Mouse (Mus musculus) kidney, postnatal 10 days (tissue): ENCODE measurements around the gene Rapgef1.
A peak's percentile ranks its signal among the peaks of the same experiment; 100 is the strongest.

ENCODE experiments used
- DNase-seq: peaks from one replicate; pipeline ENCODE4 v3.0.0; 2021; ENCODE audit warnings: mixed read lengths

Rapgef1 gene

DNA sequence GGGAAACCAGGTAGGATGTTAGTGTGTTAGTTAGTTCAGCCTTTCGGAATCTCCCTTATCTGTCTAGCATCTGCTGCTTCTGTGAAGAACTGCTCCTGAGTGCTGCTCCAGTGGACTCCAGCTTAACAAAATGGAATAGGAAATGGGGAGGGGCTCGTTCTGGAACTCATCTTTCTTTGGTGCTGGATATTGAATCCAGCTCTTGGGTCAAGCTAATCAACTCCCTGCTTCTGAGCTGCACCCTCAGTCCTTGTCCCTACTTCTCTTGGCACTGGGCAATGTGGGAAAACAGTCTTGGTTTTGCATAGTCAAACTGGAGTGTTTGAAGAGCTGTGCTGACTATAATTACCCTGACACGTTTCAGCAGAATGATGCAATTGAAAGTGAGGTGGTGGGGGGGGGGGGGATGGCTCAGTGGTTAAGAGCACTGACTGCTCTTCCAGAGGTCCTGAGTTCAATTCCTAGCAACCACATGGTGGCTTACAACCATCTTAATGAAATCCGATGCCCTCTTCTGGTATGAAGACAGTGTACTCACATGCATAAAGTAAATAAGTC, 25.6 kb downstream of the Rapgef1 start:
- no peak for DNase-seq

DNA sequence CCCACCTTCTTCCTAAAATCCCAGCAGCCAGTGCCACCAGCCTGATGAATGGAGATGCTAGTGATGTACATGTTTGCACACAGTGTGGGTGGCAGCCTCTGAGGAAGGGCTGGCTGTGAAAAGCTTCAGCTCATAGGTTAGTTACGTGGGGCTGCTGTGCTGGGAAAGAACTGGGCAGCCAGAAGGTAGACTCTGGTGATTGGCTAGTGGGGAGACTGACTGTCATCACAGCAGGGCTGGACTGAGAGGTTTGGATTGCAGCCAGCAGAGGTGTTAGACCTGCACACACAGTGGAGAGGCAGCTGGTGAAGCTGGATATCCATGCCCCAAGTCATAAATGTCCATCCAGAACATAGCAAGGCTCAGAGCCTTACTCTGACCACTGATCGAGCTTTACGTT, 27.1 kb downstream of the Rapgef1 start:
- DNase-seq: peak; percentile 44

DNA sequence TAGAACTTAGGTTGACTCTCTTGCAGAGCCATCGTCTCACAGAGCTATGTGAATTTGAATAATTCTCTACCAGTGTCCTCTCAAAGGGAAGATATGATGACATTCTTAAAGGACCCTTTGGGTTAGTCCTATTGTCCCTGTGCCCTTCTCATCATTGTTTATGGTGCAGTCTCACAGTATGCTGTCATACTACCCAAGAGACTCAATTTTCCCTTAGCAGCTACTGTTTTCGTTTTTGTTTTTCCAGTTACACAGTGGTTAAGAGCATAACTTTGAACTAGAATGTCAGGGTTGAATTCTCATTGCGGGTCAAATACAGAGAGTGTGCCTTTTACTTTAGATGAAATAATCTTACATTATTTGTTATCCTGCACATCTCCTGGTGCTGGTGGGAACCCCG, 27.6 kb downstream of the Rapgef1 start:
- no peak for DNase-seq

DNA sequence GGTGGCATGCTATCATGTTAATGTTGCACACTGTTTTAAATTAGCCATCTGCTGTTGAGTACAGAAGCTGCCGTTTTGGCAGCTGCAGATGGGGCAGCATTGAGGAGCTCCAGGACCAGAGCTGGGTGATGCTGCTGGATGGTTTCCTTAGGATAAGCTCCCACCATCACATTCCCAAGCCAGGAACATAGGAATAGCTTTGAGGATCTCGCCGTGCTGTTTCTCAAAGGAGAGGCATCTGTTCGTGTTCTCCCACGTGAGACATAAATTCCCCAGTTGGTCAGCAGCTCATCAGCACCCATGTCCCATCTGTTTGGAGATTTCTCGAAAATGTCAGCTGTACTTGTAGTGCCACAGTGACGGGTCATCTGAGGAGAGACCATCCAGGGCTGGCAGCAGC, 28.3 kb downstream of the Rapgef1 start:
- no peak for DNase-seq

DNA sequence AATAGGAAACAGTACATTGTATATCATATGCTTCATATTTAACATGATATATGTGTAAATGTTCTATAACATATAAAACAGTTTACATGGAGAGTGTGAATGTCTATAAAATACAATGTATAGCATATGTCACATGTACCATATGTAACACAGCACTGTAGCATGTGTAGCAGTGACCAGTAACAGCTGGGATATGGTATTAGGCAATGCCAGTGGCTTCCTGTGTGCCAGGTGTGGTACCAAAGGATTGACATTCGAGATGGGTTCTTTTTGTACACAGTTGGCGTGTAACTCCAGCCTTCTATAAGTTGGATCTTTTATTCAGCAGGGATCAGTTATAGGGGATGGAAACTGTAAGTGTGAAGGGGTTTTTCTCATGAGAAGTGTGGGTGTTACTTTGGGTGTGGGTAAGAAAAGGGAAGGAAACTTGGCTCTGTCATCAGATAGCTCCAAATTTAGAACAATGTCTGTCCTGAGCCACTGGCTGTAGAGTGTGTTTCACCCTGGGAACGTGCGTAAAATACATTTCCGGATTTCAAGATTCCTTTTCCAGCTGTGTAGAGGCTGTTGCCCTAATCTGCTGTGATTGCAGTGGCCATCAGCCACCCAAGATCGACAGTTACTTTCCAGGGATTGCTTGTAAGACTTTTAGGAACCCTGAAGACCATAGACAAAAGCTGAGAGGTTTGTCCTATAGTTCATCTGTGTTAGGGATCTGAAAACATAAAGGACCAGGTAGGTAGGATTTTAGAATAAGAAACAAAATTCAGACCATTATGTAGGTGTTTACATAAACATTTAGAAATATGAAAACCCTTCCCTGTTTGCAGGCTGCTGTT, 29.7 kb downstream of the Rapgef1 start:
- DNase-seq: no peak

DNA sequence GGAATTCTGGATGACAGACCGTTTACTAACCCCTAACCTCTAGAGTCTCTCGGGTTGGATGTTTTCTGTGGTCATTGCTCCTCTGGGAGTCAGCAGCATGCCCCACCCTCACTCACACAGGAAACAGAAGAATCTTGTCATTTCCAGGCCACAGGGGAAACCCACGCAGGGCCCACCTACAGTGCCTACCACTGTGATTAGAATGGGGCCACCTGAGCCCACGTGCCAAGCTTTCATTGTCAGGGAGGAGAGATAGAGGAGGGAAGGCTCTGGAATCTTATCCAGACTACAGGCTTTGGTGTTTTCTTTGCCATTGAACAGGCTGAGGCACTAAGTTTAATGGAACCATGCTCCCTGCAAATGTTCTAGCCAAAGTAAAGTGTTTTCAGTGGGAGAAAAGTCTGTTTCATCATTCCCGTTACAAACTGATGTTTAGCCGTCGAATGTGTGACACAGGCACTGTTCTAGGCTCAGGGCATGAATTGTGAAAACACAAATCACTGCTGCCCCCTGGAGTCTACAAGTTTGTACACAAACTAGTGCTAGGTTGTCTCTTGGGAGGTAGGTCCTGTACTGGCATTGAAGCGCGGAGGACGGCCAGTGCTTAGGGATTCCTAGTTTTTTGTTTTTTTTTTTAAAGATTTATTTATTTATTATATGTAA, 30.4 kb downstream of the Rapgef1 start:
- DNase-seq: peak; percentile 73

DNA sequence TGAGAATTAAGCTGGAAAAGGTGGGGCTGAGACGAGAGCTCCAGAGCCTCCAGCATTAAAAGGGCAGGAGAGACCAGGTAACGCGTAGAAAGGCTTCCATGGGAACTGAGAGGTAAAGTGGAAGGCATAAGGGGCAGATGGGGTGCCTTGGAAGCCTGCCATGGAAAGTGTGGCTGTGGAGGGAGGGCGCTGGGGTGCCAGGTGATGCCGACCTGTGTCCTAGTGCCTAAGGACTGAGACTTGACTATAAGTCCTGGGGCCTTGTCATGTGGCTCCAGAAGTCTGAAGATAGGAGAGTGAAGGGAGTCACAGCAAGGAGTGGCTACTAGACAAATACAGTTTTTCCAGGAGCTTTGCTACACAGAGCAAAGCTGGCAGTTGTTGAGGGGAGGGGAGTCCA, 32.4 kb downstream of the Rapgef1 start:
- no peak for DNase-seq

DNA sequence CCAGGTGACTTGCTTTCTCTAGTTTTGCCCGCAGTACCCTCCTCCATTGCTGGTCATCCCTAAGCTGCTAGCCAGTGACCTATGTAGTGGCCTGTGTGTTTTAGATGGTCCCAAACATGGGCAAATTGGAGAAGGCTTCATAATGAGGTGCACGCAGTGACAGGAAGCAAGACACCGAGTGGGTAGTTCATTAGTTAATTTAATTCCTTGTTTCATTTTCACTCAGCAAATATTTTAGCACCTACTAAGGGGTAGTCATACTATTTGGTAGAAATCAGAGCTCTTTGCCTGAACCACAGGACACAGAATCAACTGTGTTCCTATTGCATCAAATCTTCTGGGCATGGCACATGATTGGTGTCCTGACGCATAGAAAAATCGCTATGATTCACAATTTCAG, 35.9 kb downstream of the Rapgef1 start:
- DNase-seq: no peak

DNA sequence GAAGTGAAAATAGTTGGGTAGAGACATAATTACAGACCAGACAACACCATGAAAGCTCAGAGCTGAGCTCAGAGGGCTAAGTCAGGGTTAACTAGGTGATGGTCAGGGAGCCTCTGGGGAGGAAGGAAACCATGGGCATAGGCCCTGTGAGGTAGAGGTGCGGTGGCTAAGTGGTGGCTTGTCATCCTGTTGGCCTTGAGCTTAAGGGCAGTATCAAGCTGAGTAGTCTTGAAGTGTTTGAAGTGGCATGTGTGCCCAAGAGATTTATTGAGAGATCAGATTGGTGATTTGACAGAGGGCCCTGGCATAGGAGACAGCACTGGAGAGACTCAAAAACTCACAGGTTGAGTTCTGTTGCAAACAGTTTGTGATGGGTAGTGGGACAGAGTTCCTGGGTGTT, 36.6 kb downstream of the Rapgef1 start:
- no peak for DNase-seq

DNA sequence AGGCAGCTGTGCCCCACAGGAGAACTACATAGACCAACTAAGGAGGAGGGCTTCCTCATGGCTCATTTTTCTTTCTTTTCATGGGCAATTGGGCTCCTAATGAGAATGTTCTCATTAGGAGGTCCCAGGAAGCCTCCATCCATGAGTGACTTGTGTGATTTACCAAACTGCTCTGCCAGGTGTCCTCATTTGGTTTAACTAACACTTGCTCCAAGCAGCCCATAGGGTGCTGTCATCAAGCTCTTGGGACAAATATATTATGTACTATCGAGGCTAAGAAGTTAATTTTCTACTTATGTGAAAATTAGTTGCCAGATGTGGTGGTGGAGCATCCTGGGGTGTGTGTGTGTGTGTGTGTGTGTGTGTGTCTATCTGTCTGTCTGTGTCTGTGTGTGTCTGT, 37.6 kb downstream of the Rapgef1 start:
- DNase-seq: no peak

DNA sequence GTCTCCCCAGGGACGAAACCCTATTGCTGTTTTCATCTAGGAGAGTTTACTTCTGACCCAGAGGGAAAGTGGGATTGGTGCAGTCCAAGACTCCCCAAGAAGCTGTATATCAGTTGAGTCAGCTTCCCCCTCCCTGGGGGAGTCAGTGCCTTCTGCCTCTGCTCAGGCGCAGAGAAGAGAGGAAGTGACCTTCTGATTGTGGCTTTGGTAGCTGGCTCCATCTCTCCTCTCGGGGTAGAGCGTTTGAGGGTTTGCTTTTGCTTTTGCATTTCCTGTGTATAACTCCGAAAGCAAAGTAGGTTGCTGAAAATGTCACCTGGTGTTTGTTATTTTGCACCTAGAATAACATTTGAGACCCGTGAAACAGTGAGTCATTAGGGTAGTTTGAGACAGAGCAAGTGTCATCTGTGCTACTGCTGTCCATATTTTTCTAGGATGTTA, 42.3 kb downstream of the Rapgef1 start:
- DNase-seq: peak; percentile 56

DNA sequence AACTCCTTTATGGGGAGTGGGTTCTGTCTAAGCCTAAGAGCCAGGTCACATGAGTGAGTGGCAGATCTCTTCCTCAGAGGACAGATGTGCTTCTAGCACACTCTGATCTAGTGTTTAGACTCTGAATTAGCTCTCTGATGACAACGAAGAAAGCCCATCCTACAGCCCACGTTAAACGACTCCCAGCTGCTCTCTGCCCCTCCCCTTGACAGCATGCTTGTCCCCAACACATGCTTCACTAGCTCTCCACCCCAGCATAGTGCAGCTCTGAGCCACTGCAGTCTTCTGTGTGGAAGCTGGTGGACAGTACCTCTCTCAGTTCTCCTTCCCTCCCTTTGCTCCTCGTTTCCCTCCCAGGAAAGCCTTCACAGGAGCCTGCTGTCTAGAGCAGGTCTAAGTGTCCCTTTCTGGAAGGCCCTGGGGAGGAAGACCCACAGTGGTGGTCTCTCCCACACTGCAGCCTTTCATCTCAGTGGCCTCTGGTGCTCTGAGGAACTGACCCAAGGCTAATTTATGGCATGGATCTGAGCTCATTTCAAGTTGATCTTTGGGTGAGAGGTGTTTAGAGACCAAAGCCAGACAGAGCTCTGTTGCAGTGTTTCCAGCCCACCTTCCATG, 43.8 kb downstream of the Rapgef1 start:
- peak; percentile 50 for DNase-seq

DNA sequence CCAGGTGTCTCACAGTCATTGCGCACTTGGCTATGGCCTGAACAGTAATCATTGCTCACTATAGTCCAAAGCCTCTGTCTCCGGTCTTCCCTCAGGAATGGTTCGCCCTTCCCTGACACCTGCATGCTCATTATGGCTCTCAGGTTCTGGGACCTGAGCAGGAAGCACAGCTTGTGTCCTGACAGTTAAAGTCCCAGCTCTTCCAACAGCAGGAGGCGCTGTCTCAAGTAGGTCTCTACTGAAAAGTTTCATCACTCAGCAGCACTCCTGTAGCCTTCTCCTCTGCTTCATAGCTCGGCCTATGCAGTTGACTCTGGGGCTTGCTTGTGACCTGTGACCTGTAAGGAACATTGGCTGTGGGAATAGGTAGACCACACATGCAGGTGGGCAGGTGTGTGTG, 45.9 kb downstream of the Rapgef1 start:
- no peak for DNase-seq

DNA sequence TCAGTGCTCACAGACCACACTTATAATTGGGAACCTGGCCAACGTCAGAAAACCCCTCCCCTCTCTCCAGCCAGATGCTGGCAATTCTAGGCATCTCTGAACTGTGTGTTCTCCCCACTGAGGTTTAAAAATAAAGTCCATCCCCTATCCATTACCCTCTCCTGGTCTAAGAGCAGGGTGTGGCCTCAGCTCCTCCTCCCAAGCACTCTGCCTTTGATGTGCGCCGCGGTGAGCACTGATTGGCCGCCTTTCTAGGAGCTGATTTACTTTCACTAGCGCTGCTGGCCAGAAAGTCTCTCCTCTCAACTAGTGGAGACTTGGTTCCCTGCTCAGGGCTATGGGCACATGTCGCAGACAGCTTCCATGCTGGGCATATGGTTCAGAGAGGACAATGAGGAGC, 47.1 kb downstream of the Rapgef1 start:
- DNase-seq: peak; percentile 69

DNA sequence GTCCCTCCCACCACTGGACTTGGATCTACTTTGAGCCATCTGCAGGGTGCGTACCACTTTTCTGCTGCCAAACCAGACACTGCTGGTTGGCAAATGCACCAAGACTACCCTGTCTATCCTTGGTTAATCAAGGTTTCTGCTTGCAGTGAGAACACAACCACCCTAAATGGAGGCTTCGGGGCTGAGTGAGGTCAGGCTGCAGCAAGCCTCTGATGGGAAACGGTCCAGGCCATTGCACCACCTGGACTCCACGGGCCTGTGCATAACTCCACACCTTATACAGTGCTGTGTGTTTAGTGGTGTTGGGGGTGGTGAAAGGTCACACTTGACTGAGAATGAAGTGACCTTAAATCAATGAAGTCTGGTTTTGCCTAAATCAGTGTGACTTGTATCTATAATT, 47.6 kb downstream of the Rapgef1 start:
- DNase-seq: no peak

DNA sequence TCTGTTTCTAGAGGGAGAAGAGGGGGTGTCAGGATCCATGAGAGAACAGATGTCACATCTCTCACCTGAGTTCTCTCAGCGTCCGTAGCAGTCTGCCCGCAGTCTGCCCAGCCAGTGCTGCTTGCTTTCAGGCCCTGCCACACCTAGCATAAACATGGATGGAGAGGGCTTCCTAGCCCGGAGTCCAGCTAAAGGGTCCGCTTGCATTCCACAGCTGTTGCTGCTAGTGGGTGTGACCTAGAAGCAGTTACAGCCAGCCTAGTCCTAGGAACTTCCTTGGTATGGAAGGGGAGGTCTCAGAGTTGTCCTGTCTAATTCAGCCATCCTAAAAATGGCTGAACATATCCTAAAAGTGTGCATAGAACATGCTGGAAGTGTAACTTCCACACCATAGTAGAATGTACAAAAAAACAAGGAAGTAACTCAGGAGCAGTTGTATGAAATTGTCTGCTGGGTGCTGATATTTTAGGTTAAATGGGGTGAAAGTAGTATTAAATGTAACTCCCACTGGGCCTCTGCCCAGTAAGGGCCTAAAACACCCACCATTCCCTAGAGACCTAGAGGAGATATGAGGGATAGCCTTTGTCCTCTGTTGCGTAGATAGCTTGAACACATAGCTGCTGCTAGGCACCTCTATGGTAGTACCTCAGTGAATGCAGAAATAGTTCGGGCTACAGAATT, 48.6 kb downstream of the Rapgef1 start:
- no peak for DNase-seq

DNA sequence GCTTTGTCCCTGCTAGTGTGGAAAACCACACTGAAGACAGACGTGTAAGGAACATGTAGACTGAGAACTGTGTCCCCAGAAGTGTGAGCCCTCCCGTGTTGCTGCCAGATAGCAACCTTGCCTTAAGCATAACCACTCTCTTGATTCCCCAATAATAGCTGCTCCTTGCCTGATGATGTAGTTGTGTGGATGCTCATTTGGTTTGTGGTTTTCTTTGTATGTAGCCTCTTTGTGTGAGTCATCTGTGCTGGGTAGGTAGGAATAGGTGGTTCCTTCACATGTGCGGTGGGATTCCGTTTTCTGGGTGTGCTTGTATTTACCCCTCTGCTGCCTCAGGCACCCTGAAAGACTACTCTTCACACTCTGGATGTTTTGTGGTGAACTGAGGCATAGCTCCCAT, 49.4 kb downstream of the Rapgef1 start:
- DNase-seq: no peak

DNA sequence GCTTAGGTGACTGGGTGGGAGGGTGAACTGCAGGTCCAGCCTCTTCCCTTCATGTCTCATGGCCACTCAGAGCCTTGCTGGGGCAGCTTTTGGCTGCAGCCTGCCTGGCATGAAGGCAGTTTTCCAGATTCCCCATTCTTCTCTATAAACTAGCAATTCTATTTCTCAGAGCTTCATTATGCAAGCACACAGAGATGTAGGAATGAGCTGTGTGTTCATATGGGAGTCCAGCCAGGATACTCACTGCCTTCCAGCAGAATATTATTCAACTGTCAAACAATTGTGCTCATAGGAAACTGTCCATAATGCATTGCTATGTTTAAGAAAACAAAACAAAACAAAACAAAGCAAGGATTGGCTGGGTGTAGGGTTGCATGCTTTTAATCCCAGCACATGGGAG, 50.2 kb downstream of the Rapgef1 start:
- DNase-seq: no peak

DNA sequence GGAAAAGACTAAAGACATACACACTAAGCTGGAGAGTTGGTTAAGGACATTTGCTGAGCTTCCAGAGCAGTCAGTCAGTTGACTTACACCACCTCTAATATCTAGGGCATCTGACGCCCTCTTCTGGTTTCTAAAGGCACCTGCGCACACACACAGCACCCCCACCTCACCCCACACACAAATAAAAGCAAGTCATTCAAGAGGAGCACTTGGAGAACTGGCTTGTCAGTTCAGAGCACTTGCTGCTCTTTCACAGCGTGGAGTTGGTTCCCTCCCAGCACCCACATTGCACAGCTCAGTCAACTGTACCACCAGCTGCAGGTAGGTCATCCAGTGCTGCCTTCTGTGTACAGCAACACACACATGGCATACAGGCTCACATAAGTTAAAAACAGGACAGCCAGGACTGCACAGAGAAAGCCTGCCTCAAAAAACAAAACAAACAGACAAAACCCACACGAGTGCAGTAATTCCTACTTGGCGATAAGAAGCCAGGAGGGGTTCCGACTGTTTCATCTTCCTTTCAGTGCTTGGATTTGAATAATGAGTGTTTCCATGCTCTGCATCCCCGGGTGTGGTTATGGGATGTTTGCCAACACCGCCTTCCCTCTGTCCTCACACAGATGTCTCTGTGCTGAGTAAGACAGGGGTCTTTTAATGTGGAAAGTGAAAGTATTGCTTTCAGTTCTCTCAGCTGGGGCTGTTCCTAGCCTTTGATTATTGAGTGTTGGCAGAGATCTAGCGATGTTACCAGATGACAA, 50.9 kb downstream of the Rapgef1 start:
- DNase-seq: peak; percentile 80

DNA sequence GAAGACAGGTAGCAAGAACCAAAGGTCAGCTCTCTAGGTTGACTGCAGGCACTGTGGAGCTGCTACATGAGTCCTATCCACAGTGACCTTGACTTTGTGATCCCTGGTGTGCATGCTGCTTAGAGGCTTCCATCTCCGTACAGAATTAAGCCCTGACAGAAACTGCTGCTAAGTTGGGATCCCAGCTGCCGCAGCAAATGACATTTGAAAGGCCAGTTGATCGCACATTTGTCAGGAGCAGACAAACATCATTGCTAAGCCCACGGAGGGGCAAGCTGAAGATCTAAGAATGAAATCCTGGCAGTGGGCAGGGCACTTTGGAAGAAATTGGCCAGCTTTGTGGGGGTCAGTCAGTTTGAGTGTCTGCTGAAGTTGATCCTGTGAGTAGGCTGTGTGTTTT, 51.9 kb downstream of the Rapgef1 start:
- no peak for DNase-seq

DNA sequence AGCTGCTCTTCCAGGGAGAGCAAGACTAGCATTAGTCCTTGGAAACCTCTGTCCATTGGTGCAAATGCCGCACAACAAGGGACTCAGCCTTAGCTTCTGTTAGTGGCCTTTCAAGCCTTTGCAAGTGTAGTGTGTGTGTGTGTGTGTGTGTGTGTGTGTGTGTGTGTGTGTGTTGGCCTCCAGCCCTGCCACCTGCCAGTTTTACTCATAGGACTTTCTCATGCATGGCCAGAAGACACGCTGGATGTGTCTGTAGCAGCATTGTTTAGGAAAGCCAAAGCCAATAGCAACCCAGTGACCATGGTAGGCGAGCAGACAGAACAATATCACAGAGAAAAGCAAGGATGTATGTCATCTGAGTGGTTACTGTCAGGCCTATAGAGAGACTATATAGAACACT, 52.3 kb downstream of the Rapgef1 start:
- no peak for DNase-seq
